21 mouse cellular contexts compared by ENCODE assay signal in the genomic region with DNA sequence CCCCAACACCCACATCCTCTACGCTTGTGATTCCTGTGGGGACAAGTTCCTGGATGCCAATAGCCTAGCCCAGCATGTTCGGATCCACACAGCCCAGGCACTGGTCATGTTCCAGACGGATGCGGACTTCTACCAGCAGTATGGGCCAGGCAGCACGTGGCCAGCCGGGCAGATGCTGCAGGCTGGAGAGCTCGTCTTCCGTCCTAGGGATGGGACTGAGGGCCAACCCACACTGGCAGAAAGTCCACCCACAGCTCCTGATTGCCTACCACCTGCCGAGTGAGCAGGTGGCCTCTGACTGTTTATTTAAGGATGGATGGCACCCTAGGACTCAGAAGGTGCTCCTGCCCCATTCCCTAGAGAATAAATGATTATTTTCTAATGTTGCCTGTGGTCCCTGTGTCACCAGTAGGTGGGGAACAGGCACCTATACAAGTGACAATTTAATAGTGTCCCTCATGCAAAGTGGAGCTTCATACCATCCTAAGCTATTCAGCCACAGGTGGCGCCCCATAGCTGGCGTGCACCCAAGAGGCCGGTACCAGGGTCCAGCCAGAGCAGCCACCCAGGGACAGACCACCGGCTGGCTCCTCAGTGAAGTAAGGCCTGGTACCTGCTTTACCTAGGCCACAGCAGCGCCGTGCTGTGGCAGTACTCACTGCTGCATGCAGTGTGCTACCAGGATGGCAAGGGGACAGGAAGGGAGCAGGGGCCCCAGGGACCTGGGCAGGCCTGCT. TPM values are rescaled to one million over a fixed set of nuclear protein-coding genes. Genes with fewer than 3 reads are reported as not detected.
A peak's percentile ranks its signal among the peaks of the same experiment; 100 is the strongest.
DNase-seq lines count a peak whose midpoint lies in the region; ATAC-seq and TF ChIP-seq lines count a peak whose summit lies in the region.
"Had no signal": no experiment of that assay in that cellular context is flagged by ENCODE, and none has a peak within 500 bp of the region (broad histone marks: within the 10 kb centered on the region; RNA-seq: fewer than 3 reads in every experiment).

No protein-coding gene starts in this region.

- H3K79me2 ChIP-seq in myocyte (ENCODE audit: control insufficient read depth, insufficient read depth): no peaks in the 10 kb centered on the region

- WGBS in hindbrain, postnatal 0 days: 75% methylated on average over 15 of the region's 15 CpGs
- 85% methylated on average over 15 of the region's 15 CpGs for WGBS in hindbrain, embryonic 12.5 days
- 86% methylated on average over 15 of the region's 15 CpGs for WGBS in liver, postnatal 0 days (ENCODE audit: insufficient replicate concordance)
- WGBS in liver, embryonic 12.5 days (ENCODE audit: insufficient replicate concordance): 82% methylated on average over 15 of the region's 15 CpGs

- no peak overlapping the region for H3ac ChIP-seq in myocyte (ENCODE audit: control insufficient read depth, insufficient read length)

- H3K9ac ChIP-seq in hindbrain, postnatal 0 days (replicated peaks; ENCODE audit: low read length): no peak overlapping the region
- no peak overlapping the region for H3K9ac ChIP-seq in hindbrain, embryonic 12.5 days
- H3K9ac ChIP-seq in liver, postnatal 0 days (replicated peaks): no peak overlapping the region
- H3K9ac ChIP-seq in liver, embryonic 12.5 days: no peak overlapping the region
- H3K9ac ChIP-seq: forebrain, embryonic 13.5 days; neural tube, embryonic 13.5 days had no signal

- DNase-seq in cerebellum, postnatal 10 days: peak; percentile 53 to 54
- DNase-seq in cerebellum, adult 8-10 months: no peak
- no peak for DNase-seq in hindbrain, postnatal 0 days (ENCODE audit: low spot score)
- peak; percentile 18 for DNase-seq in liver, postnatal 0 days
- no peak for DNase-seq in Muller cell, postnatal 12 days (ENCODE audit: inconsistent ontology term)
- DNase-seq: heart, postnatal 14 days; layer of hippocampus, adult 9-11 months; right cerebral cortex, postnatal 4 days; thymus, adult 18-20 months had no signal

- ATAC-seq in hindbrain, postnatal 0 days: 0 out of 2 replicates have a peak, but pooled peaks have one; percentile 8
- ATAC-seq in hindbrain, embryonic 12.5 days (ENCODE audit: low FRiP score): no peak
- ATAC-seq in liver, postnatal 0 days: no peak
- ATAC-seq in liver, embryonic 12.5 days: no peak
- ATAC-seq: forebrain, embryonic 13.5 days; Patski had no signal

- H3K9me3 ChIP-seq in hindbrain, postnatal 0 days (ENCODE audit: low read length): no peaks in the 10 kb centered on the region
- H3K9me3 ChIP-seq in hindbrain, embryonic 12.5 days (replicated peaks): 0 out of 2 replicates have a peak, but pooled peaks cover 4% of the 10 kb centered on the region
- no peaks in the 10 kb centered on the region for H3K9me3 ChIP-seq in liver, postnatal 0 days (ENCODE audit: low read length)
- 0 out of 2 replicates have a peak, but pooled peaks cover 6% of the 10 kb centered on the region for H3K9me3 ChIP-seq in liver, embryonic 12.5 days (replicated peaks)
- H3K9me3 ChIP-seq: forebrain, embryonic 13.5 days; neural tube, embryonic 13.5 days had no signal

- H3K4me1 ChIP-seq in hindbrain, postnatal 0 days (ENCODE audit: insufficient read depth, low read length): no peaks in the 10 kb centered on the region
- H3K4me1 ChIP-seq in hindbrain, embryonic 12.5 days: no peaks in the 10 kb centered on the region
- H3K4me1 ChIP-seq in liver, postnatal 0 days (ENCODE audit: insufficient read depth): no peaks in the 10 kb centered on the region
- H3K4me1 ChIP-seq in liver, embryonic 12.5 days: no peaks in the 10 kb centered on the region
- H3K4me1 ChIP-seq: forebrain, embryonic 13.5 days; neural tube, embryonic 13.5 days had no signal

- no peak overlapping the region for H3K4me3 ChIP-seq in hindbrain, postnatal 0 days (ENCODE audit: low read length)
- no peak overlapping the region for H3K4me3 ChIP-seq in hindbrain, embryonic 12.5 days
- no peak overlapping the region for H3K4me3 ChIP-seq in liver, postnatal 0 days (ENCODE audit: low read depth, low read length)
- no peak overlapping the region for H3K4me3 ChIP-seq in liver, embryonic 12.5 days
- no peak overlapping the region for H3K4me3 ChIP-seq in myocyte
- H3K4me3 ChIP-seq: forebrain, embryonic 13.5 days; neural tube, embryonic 13.5 days had no signal

- H3K27me3 ChIP-seq in hindbrain, postnatal 0 days (ENCODE audit: insufficient read depth, low read length): no peaks in the 10 kb centered on the region
- H3K27me3 ChIP-seq in hindbrain, embryonic 12.5 days: no peaks in the 10 kb centered on the region
- H3K27me3 ChIP-seq in liver, postnatal 0 days (ENCODE audit: insufficient read depth, low read length): no peaks in the 10 kb centered on the region
- H3K27me3 ChIP-seq in liver, embryonic 12.5 days (replicated peaks): no peaks in the 10 kb centered on the region
- no peaks in the 10 kb centered on the region for H3K27me3 ChIP-seq in myocyte (ENCODE audit: control insufficient read depth, insufficient read depth, insufficient read length)
- H3K27me3 ChIP-seq: forebrain, embryonic 13.5 days; neural tube, embryonic 13.5 days; Patski had no signal

- TF ChIP-seq POLR2A in myocyte (IDR thresholded peaks at IDR 0.05; ENCODE audit: insufficient read length, low read depth): no peak

- H3K27ac ChIP-seq in hindbrain, postnatal 0 days: no peak overlapping the region
- H3K27ac ChIP-seq in hindbrain, embryonic 12.5 days: no peak overlapping the region
- no peak overlapping the region for H3K27ac ChIP-seq in liver, postnatal 0 days (ENCODE audit: low read depth)
- H3K27ac ChIP-seq in liver, embryonic 12.5 days: no peak overlapping the region
- H3K27ac ChIP-seq: forebrain, embryonic 13.5 days; neural tube, embryonic 13.5 days had no signal

- TF ChIP-seq EP300 in liver, postnatal 0 days (IDR thresholded peaks at IDR 0.05; ENCODE audit: low read depth): no peak

- TF ChIP-seq CTCF in hindbrain, postnatal 0 days (IDR thresholded peaks at IDR 0.05; ENCODE audit: low read depth): peak; percentile 38
- 0 out of 2 replicates have a peak, but pooled peaks have one; percentile 7 for TF ChIP-seq CTCF in liver, postnatal 0 days (IDR thresholded peaks at IDR 0.05; ENCODE audit: low read depth)

- H3K4me2 ChIP-seq in hindbrain, postnatal 0 days (ENCODE audit: low read depth, low read length): no peak overlapping the region
- H3K4me2 ChIP-seq in hindbrain, embryonic 12.5 days (replicated peaks): no peak overlapping the region
- no peak overlapping the region for H3K4me2 ChIP-seq in liver, postnatal 0 days (ENCODE audit: low read depth, low read length)
- H3K4me2 ChIP-seq in liver, embryonic 12.5 days: no peak overlapping the region
- no peak overlapping the region for H3K4me2 ChIP-seq in myocyte (ENCODE audit: low read depth)
- H3K4me2 ChIP-seq: forebrain, embryonic 13.5 days; neural tube, embryonic 13.5 days had no signal

- H3K36me3 ChIP-seq in hindbrain, postnatal 0 days (ENCODE audit: insufficient read depth, low read length): peaks cover 78% of the 10 kb centered on the region
- peaks cover 98% of the 10 kb centered on the region for H3K36me3 ChIP-seq in hindbrain, embryonic 12.5 days
- H3K36me3 ChIP-seq in liver, postnatal 0 days (replicated peaks; ENCODE audit: insufficient read depth, low read length): peaks cover 81% of the 10 kb centered on the region
- H3K36me3 ChIP-seq in liver, embryonic 12.5 days: peaks cover 99% of the 10 kb centered on the region
- peaks cover 3% of the 10 kb centered on the region for H3K36me3 ChIP-seq in myocyte (ENCODE audit: control insufficient read depth, insufficient read depth)

TF ChIP-seq in myocyte, 11 proteins besides CTCF, POLR2A, EP300 and RAD21 (continues in another document):
- TF ChIP-seq SRF (IDR thresholded peaks at IDR 0.05; ENCODE audit: control insufficient read depth, insufficient read length, low read depth) (no peak), MYOD1 (IDR thresholded peaks at IDR 0.05; ENCODE audit: control insufficient read depth in 1 of 3, insufficient read length in 2 of 3, low read depth in 2 of 3) (peak in 2 of 3 experiments; percentile 16 to 21), USF1 (IDR thresholded peaks at IDR 0.05; ENCODE audit: low read depth) (no peak), TCF3 (IDR thresholded peaks at IDR 0.05; ENCODE audit: insufficient read length, low read depth) (no peak), E2F4 (IDR thresholded peaks at IDR 0.05; ENCODE audit: insufficient read depth) (no peak)

RNA-seq across cellular contexts. Expression of gene Zbtb17, which starts 22.6 kb away (rescaled TPM):
- total RNA-seq in hindbrain, postnatal 0 days (2014; rRNA removed): 34.8 and 36.2 TPM in 2 replicates
- 28.2 and 28.8 TPM in 2 replicates for polyA plus RNA-seq in hindbrain, postnatal 0 days (2015; fragmentation: Nextera tagmentation; extraction: Ambion mirVana)
- polyA plus RNA-seq in hindbrain, embryonic 12.5 days (2016; fragmentation: Nextera tagmentation; extraction: Ambion mirVana): 50.7 and 56.6 TPM in 2 replicates
- polyA plus RNA-seq in liver, postnatal 0 days (2015; fragmentation: Nextera tagmentation; extraction: Ambion mirVana): 4.6 and 5.5 TPM in 2 replicates
- polyA plus RNA-seq in liver, embryonic 12.5 days (2016; fragmentation: Nextera tagmentation; extraction: Ambion mirVana): 15.6 and 16.8 TPM in 2 replicates
- 30.1 TPM for polyA plus RNA-seq in myocyte (2012; fragmentation: generic; extraction: Trizol)

RNA-seq across cellular contexts. Expression of gene Srarp, which starts 31.1 kb away (rescaled TPM):
- total RNA-seq in hindbrain, postnatal 0 days (2014; rRNA removed): 5.8 and 9.9 TPM in 2 replicates
- polyA plus RNA-seq in hindbrain, postnatal 0 days (2015; fragmentation: Nextera tagmentation; extraction: Ambion mirVana): 0.33 and 0.54 TPM in 2 replicates
- polyA plus RNA-seq in hindbrain, embryonic 12.5 days (2016; fragmentation: Nextera tagmentation; extraction: Ambion mirVana): not detected in 2 replicates
- polyA plus RNA-seq in liver, postnatal 0 days (2015; fragmentation: Nextera tagmentation; extraction: Ambion mirVana): not detected in 2 replicates
- not detected in 2 replicates for polyA plus RNA-seq in liver, embryonic 12.5 days (2016; fragmentation: Nextera tagmentation; extraction: Ambion mirVana)
- not detected for polyA plus RNA-seq in myocyte (2012; fragmentation: generic; extraction: Trizol)
- total RNA-seq: adrenal gland, postnatal 4 days; granulocyte monocyte progenitor cell, adult 5-6 weeks had no signal
- polyA plus RNA-seq: embryonic facial prominence, embryonic 14.5 days; forebrain, embryonic 13.5 days; kidney, embryonic 16.5 days; liver, embryonic 16.5 days; neural tube, embryonic 13.5 days had no signal

RNA-seq across cellular contexts. Expression of gene Hspb7, which starts 46.4 kb away (rescaled TPM):
- 0.32 TPM in 1 of 2 replicates, not detected in the other for total RNA-seq in hindbrain, postnatal 0 days (2014; rRNA removed)
- 0.06 and 0.08 TPM in 2 replicates for polyA plus RNA-seq in hindbrain, postnatal 0 days (2015; fragmentation: Nextera tagmentation; extraction: Ambion mirVana)
- polyA plus RNA-seq in hindbrain, embryonic 12.5 days (2016; fragmentation: Nextera tagmentation; extraction: Ambion mirVana): 0.10 TPM in 1 of 2 replicates, not detected in the other
- polyA plus RNA-seq in liver, postnatal 0 days (2015; fragmentation: Nextera tagmentation; extraction: Ambion mirVana): 0.04 and 0.49 TPM in 2 replicates
- polyA plus RNA-seq in liver, embryonic 12.5 days (2016; fragmentation: Nextera tagmentation; extraction: Ambion mirVana): 0.04 and 0.08 TPM in 2 replicates
- 31.1 TPM for polyA plus RNA-seq in myocyte (2012; fragmentation: generic; extraction: Trizol)
- total RNA-seq: granulocyte monocyte progenitor cell, adult 5-6 weeks had no signal
- polyA plus RNA-seq: forebrain, embryonic 13.5 days; neural tube, embryonic 13.5 days had no signal

RNA-seq across cellular contexts. Expression of gene Clcnkb, which starts 51.2 kb away (rescaled TPM):
- total RNA-seq in hindbrain, postnatal 0 days (2014; rRNA removed): 5.0 TPM in 1 of 2 replicates, not detected in the other
- 0.19 and 0.38 TPM in 2 replicates for polyA plus RNA-seq in hindbrain, postnatal 0 days (2015; fragmentation: Nextera tagmentation; extraction: Ambion mirVana)
- not detected in 2 replicates for polyA plus RNA-seq in hindbrain, embryonic 12.5 days (2016; fragmentation: Nextera tagmentation; extraction: Ambion mirVana)
- polyA plus RNA-seq in liver, postnatal 0 days (2015; fragmentation: Nextera tagmentation; extraction: Ambion mirVana): not detected in 2 replicates
- not detected in 2 replicates for polyA plus RNA-seq in liver, embryonic 12.5 days (2016; fragmentation: Nextera tagmentation; extraction: Ambion mirVana)
- 0.23 TPM for polyA plus RNA-seq in myocyte (2012; fragmentation: generic; extraction: Trizol)
- total RNA-seq: granulocyte monocyte progenitor cell, adult 5-6 weeks; left cerebral cortex, postnatal 25 days had no signal
- polyA plus RNA-seq: embryonic facial prominence, embryonic 14.5 days; forebrain, embryonic 13.5 days; liver, embryonic 16.5 days; neural tube, embryonic 13.5 days had no signal

Comparison
In these comparisons a context has a peak if more than half of its experiments do, and no peak if none do; other contexts are left out.
1. DNase-seq: peak in cerebellum, postnatal 10 days (2 of 2) and liver, postnatal 0 days (single experiment); none in cerebellum, adult 8-10 months (single experiment), hindbrain, postnatal 0 days (single experiment) and Muller cell, postnatal 12 days (single experiment).
2. RNA of gene Hspb7, which starts 46.4 kb away (polyA plus RNA-seq): 31.1 TPM in myocyte (single experiment); 0.06 to 0.08 TPM in hindbrain, postnatal 0 days, 0.10 TPM in hindbrain, embryonic 12.5 days, 0.04 to 0.08 TPM in liver, embryonic 12.5 days and 0.04 to 0.49 TPM in liver, postnatal 0 days; every median in the first group is over 10 times any median in the second.